Mouse (Mus musculus) heart, postnatal 14 days (tissue): ENCODE data around the gene Pigk. TPM values are rescaled to one million over a fixed set of nuclear protein-coding genes. Genes with fewer than 3 reads are reported as not detected.

Experiments
- DNase-seq, 2 experiments: peaks; one replicate each; pipeline ENCODE4 v3.0.0; 2021 to 2022
- intact Hi-C: fragments of 180-260 bp; cut with DNase I; formaldehyde crosslinking; loops from one replicate; pipeline ENCODE4 v1.15.1; 2025
- total RNA-seq, 2 experiments: library from RNA; stranded (reverse); gene quantifications; 2 replicates each; pipeline ENCODE4 v1.2.3; 2021

Pigk gene
- total RNA-seq, 2 experiments from 2014 or later = 28.8 to 30.0 TPM

- intact Hi-C loops = no loop called here
- no peak for DNase-seq
Observed at GRCm38 (mm10) chr3:152881706-152882105, 167.8 kb downstream of the Pigk start.

GRCm38 (mm10) chr3:152883556-152883955, 169.7 kb downstream of the Pigk start:
- intact Hi-C loops = no loop called here
- DNase-seq = no peak

GRCm38 (mm10) chr3:152886749-152887148, 172.8 kb downstream of the Pigk start:
- intact Hi-C loops = no loop called here
- DNase-seq = no peak

GRCm38 (mm10) chr3:152888116-152888515, 174.2 kb downstream of the Pigk start:
- no peak for DNase-seq
- intact Hi-C loops = no loop called here

GRCm38 (mm10) chr3:152894935-152895334, 181.0 kb downstream of the Pigk start:
- intact Hi-C loops = no loop called here
- no peak for DNase-seq

GRCm38 (mm10) chr3:152896111-152896510, 182.2 kb downstream of the Pigk start:
- DNase-seq = no peak
- intact Hi-C loops = no loop called here

GRCm38 (mm10) chr3:152897196-152897595, 183.3 kb downstream of the Pigk start:
- intact Hi-C loops = no loop called here
- DNase-seq = no peak

- intact Hi-C loops = no loop called here
- no peak for DNase-seq
Observed at GRCm38 (mm10) chr3:152898906-152899305, 185.0 kb downstream of the Pigk start.

- no peak for DNase-seq
- intact Hi-C loops = no loop called here
Observed at GRCm38 (mm10) chr3:152905026-152905425, 191.1 kb downstream of the Pigk start.

GRCm38 (mm10) chr3:152905800-152906199, 191.9 kb downstream of the Pigk start:
- intact Hi-C loops = no loop called here
- no peak for DNase-seq

- no peak for DNase-seq
- intact Hi-C loops = no loop called here
Observed at GRCm38 (mm10) chr3:152907087-152907486, 193.2 kb downstream of the Pigk start.

GRCm38 (mm10) chr3:152907683-152908082, 193.8 kb downstream of the Pigk start:
- intact Hi-C loops = no loop called here
- no peak for DNase-seq

GRCm38 (mm10) chr3:152911578-152911977, 197.7 kb downstream of the Pigk start:
- DNase-seq = no peak
- intact Hi-C loops = no loop called here

GRCm38 (mm10) chr3:152912216-152913101, 198.6 kb downstream of the Pigk start:
- intact Hi-C loops = no loop called here
- DNase-seq = peak in 1 of 2 experiments; percentile 7

GRCm38 (mm10) chr3:152913150-152913549, 199.2 kb downstream of the Pigk start:
- intact Hi-C loops = no loop called here
- DNase-seq = no peak

- intact Hi-C loops = no loop called here
- DNase-seq = no peak
Observed at GRCm38 (mm10) chr3:152913625-152914024, 199.7 kb downstream of the Pigk start.

GRCm38 (mm10) chr3:152914376-152914775, 200.5 kb downstream of the Pigk start:
- DNase-seq = no peak
- intact Hi-C loops = no loop called here

- intact Hi-C loops = no loop called here
Observed at GRCm38 (mm10) chr3:152917579-152917978, 203.7 kb downstream of the Pigk start.

GRCm38 (mm10) chr3:152919101-152919500, 205.2 kb downstream of the Pigk start:
- intact Hi-C loops = no loop called here
- DNase-seq = no peak

More at GRCm38 (mm10) chr3:152917579-152917978, 203.7 kb downstream of the Pigk start:
- DNase-seq = no peak

- DNase-seq = no peak
- intact Hi-C loops = no loop called here
Observed at GRCm38 (mm10) chr3:152920365-152920764, 206.5 kb downstream of the Pigk start.

GRCm38 (mm10) chr3:152923530-152923929, 209.6 kb downstream of the Pigk start:
- intact Hi-C loops = no loop called here
- DNase-seq = no peak

- no peak for DNase-seq
- intact Hi-C loops = no loop called here
Observed at GRCm38 (mm10) chr3:152925364-152925763, 211.5 kb downstream of the Pigk start.
